Comparison of ENCODE assay signal across 29 mouse cellular contexts in the genomic region with DNA sequence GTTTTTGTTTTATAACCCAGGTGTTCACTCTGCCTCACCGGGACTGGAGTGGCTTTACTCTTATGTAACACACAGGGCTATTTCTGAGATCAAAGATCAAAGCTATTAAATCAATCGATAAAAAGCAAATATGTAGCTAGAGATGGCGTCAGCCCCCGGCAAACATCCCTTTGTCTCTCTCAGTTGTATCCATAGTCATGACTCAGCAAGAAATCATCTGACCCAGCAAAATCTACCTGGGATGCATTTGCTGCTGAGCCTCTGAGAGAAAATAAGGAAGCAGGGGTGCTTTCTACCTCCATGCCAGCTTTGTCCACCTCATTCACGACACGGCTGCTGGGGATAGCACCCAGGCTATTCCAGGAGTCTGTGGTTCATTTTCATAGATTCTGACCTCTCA. TPM values are rescaled to one million over a fixed set of nuclear protein-coding genes. Genes with fewer than 3 reads are reported as not detected.
DNase-seq lines count a peak whose midpoint lies in the region; ATAC-seq and TF ChIP-seq lines count a peak whose summit lies in the region.
"Had no signal": no experiment of that assay in that cellular context is flagged by ENCODE, and none has a peak within 500 bp of the region (broad histone marks: within the 10 kb centered on the region; RNA-seq: fewer than 3 reads in every experiment).

No protein-coding gene starts in this region.

- no peak overlapping the region for H3K9ac ChIP-seq in midbrain, embryonic 11.5 days (ENCODE audit: low read length)
- no peak overlapping the region for H3K9ac ChIP-seq in midbrain, embryonic 15.5 days
- no peak overlapping the region for H3K9ac ChIP-seq in intestine, embryonic 16.5 days (ENCODE audit: low read depth, low read length)
- H3K9ac ChIP-seq in liver, postnatal 0 days (replicated peaks) = no peak overlapping the region
- no peak overlapping the region for H3K9ac ChIP-seq in stomach, postnatal 0 days (ENCODE audit: low read length)
- H3K9ac ChIP-seq: embryonic facial prominence, embryonic 13.5 days; forebrain, embryonic 13.5 days; midbrain, embryonic 12.5 days; neural tube, embryonic 12.5 days had no signal

- no peak for TF ChIP-seq CTCF in liver, postnatal 0 days (IDR thresholded peaks at IDR 0.05; ENCODE audit: low read depth)
- no peak for TF ChIP-seq CTCF in stomach, postnatal 0 days (IDR thresholded peaks at IDR 0.05; ENCODE audit: low read depth)

- H3K27me3 ChIP-seq in midbrain, embryonic 11.5 days (ENCODE audit: control insufficient read depth, insufficient read depth, low read length) = no peaks in the 10 kb centered on the region
- no peaks in the 10 kb centered on the region for H3K27me3 ChIP-seq in midbrain, embryonic 15.5 days (replicated peaks)
- no peaks in the 10 kb centered on the region for H3K27me3 ChIP-seq in intestine, embryonic 16.5 days (replicated peaks; ENCODE audit: control insufficient read depth, insufficient read depth, low read length)
- no peaks in the 10 kb centered on the region for H3K27me3 ChIP-seq in liver, postnatal 0 days (ENCODE audit: insufficient read depth, low read length)
- H3K27me3 ChIP-seq in stomach, postnatal 0 days (ENCODE audit: control insufficient read depth, insufficient read depth, low read length) = no peaks in the 10 kb centered on the region
- H3K27me3 ChIP-seq: CH12.LX; embryonic facial prominence, embryonic 13.5 days; forebrain, embryonic 13.5 days; midbrain, embryonic 12.5 days; neural tube, embryonic 12.5 days had no signal

- 88% methylated on average over 6 of the region's 6 CpGs for WGBS in midbrain, embryonic 11.5 days
- WGBS in midbrain, embryonic 15.5 days = 84% methylated on average over 6 of the region's 6 CpGs
- 38% methylated on average over 6 of the region's 6 CpGs for WGBS in intestine, embryonic 16.5 days
- WGBS in liver, postnatal 0 days (ENCODE audit: insufficient replicate concordance) = 48% methylated on average over 6 of the region's 6 CpGs
- 28% methylated on average over 6 of the region's 6 CpGs for WGBS in stomach, postnatal 0 days

- TF ChIP-seq EP300 in liver, postnatal 0 days (IDR thresholded peaks at IDR 0.05; ENCODE audit: low read depth) = peak; percentile 34; the same call in 1 of the 2 replicates
- no peak for TF ChIP-seq EP300 in stomach, postnatal 0 days (optimal IDR thresholded peaks at IDR 0.05)

- no peaks in the 10 kb centered on the region for H3K9me3 ChIP-seq in midbrain, embryonic 11.5 days (ENCODE audit: control insufficient read depth, low read length)
- no peaks in the 10 kb centered on the region for H3K9me3 ChIP-seq in midbrain, embryonic 15.5 days
- no peaks in the 10 kb centered on the region for H3K9me3 ChIP-seq in intestine, embryonic 16.5 days (ENCODE audit: control insufficient read depth, low read length)
- H3K9me3 ChIP-seq in liver, postnatal 0 days (ENCODE audit: low read length) = no peaks in the 10 kb centered on the region
- no peaks in the 10 kb centered on the region for H3K9me3 ChIP-seq in stomach, postnatal 0 days (ENCODE audit: control insufficient read depth, low read length)
- H3K9me3 ChIP-seq: embryonic facial prominence, embryonic 13.5 days; forebrain, embryonic 13.5 days; hindbrain, embryonic 10.5 days; limb, embryonic 10.5 days; neural tube, embryonic 12.5 days had no signal

- H3K4me1 ChIP-seq in midbrain, embryonic 11.5 days (ENCODE audit: control insufficient read depth, insufficient read depth, low read length) = no peaks in the 10 kb centered on the region
- H3K4me1 ChIP-seq in midbrain, embryonic 15.5 days = no peaks in the 10 kb centered on the region
- peaks cover 8% of the 10 kb centered on the region for H3K4me1 ChIP-seq in intestine, embryonic 16.5 days (ENCODE audit: control insufficient read depth, insufficient read depth, low read length)
- H3K4me1 ChIP-seq in liver, postnatal 0 days (ENCODE audit: insufficient read depth) = peaks cover 3% of the 10 kb centered on the region; the same call in 1 of the 2 replicates
- H3K4me1 ChIP-seq in stomach, postnatal 0 days (replicated peaks; ENCODE audit: control insufficient read depth, insufficient read depth) = no peaks in the 10 kb centered on the region
- H3K4me1 ChIP-seq: forebrain, embryonic 13.5 days; hindbrain, embryonic 10.5 days; limb, embryonic 10.5 days; midbrain, embryonic 12.5 days; neural tube, embryonic 12.5 days had no signal

- no peak overlapping the region for H3K4me2 ChIP-seq in midbrain, embryonic 11.5 days
- H3K4me2 ChIP-seq in midbrain, embryonic 15.5 days = no peak overlapping the region
- H3K4me2 ChIP-seq in intestine, embryonic 16.5 days (ENCODE audit: low read depth, low read length) = peak overlapping the region; percentile 0; the same call in 1 of the 2 replicates
- peak overlapping the region; percentile 38; the same call in 1 of the 2 replicates for H3K4me2 ChIP-seq in liver, postnatal 0 days (ENCODE audit: low read depth, low read length)
- H3K4me2 ChIP-seq in stomach, postnatal 0 days (replicated peaks; ENCODE audit: low read depth) = 0 out of 2 replicates have a peak overlapping the region, but pooled peaks have one; percentile 2
- H3K4me2 ChIP-seq: embryonic facial prominence, embryonic 13.5 days; forebrain, embryonic 13.5 days; midbrain, embryonic 12.5 days; neural tube, embryonic 12.5 days had no signal

- H3K27ac ChIP-seq in midbrain, embryonic 11.5 days (ENCODE audit: low read depth, low read length) = no peak overlapping the region
- no peak overlapping the region for H3K27ac ChIP-seq in midbrain, embryonic 15.5 days
- H3K27ac ChIP-seq in intestine, embryonic 16.5 days (ENCODE audit: low read length) = no peak overlapping the region
- no peak overlapping the region for H3K27ac ChIP-seq in liver, postnatal 0 days (ENCODE audit: low read depth)
- no peak overlapping the region for H3K27ac ChIP-seq in stomach, postnatal 0 days (replicated peaks)
- H3K27ac ChIP-seq: embryonic facial prominence, embryonic 13.5 days; forebrain, embryonic 13.5 days; gastrocnemius, adult 2 months; hindbrain, embryonic 10.5 days; left cerebral cortex, adult 2 months; limb, embryonic 10.5 days; midbrain, embryonic 12.5 days; neural tube, embryonic 12.5 days had no signal

- no peak overlapping the region for H3K4me3 ChIP-seq in midbrain, embryonic 11.5 days (ENCODE audit: low read depth, low read length)
- no peak overlapping the region for H3K4me3 ChIP-seq in midbrain, embryonic 15.5 days
- no peak overlapping the region for H3K4me3 ChIP-seq in intestine, embryonic 16.5 days (ENCODE audit: low read length)
- H3K4me3 ChIP-seq in liver, postnatal 0 days (ENCODE audit: low read depth, low read length) = no peak overlapping the region
- no peak overlapping the region for H3K4me3 ChIP-seq in stomach, postnatal 0 days (ENCODE audit: low read depth, low read length)
- H3K4me3 ChIP-seq: embryonic facial prominence, embryonic 13.5 days; erythroblast, embryonic 14.5 days; forebrain, embryonic 13.5 days; gastrocnemius, adult 2 months; hindbrain, embryonic 10.5 days; left cerebral cortex, adult 2 months; limb, embryonic 10.5 days; midbrain, embryonic 12.5 days; neural tube, embryonic 12.5 days had no signal

- ATAC-seq in midbrain, embryonic 11.5 days (ENCODE audit: low FRiP score) = no peak
- ATAC-seq in midbrain, embryonic 15.5 days (replicated peaks) = no peak
- ATAC-seq in intestine, embryonic 16.5 days = peak; percentile 80
- ATAC-seq in liver, postnatal 0 days = peak; percentile 86
- peak; percentile 32; the same call in 1 of the 2 replicates for ATAC-seq in stomach, postnatal 0 days (ENCODE audit: low FRiP score, low TSS enrichment)
- ATAC-seq: activated CD4-positive, CD25-positive, alpha-beta regulatory T cell, adult 4 months; forebrain, embryonic 13.5 days; hindbrain, embryonic 16.5 days had no signal

- DNase-seq in midbrain, embryonic 11.5 days (ENCODE audit: low spot score, missing footprints) = peak; percentile 76
- no peak for DNase-seq in liver, postnatal 0 days
- no peak for DNase-seq in stomach, postnatal 0 days (ENCODE audit: low spot score)
- no peak for DNase-seq in cerebellum, postnatal 4 days (ENCODE audit: low spot score in 2 of 2)
- no peak for DNase-seq in thymus, postnatal 25 days
- DNase-seq: adrenal gland, postnatal 10 days; B cell, adult 2 months; cerebellum, adult 18-20 months; cerebellum, postnatal 14 days; embryo, embryonic 11 days; gastrocnemius, adult 2 months; kidney, adult 18-20 months; layer of hippocampus, adult 9-11 months; lung, adult 18-20 months; lung, postnatal 10 days; thymus, postnatal 36 days had no signal

- no peaks in the 10 kb centered on the region for H3K36me3 ChIP-seq in midbrain, embryonic 11.5 days (ENCODE audit: control insufficient read depth, insufficient read depth, low read length)
- no peaks in the 10 kb centered on the region for H3K36me3 ChIP-seq in midbrain, embryonic 15.5 days (replicated peaks)
- H3K36me3 ChIP-seq in intestine, embryonic 16.5 days (ENCODE audit: control insufficient read depth, insufficient read depth, low read length) = no peaks in the 10 kb centered on the region
- no peaks in the 10 kb centered on the region for H3K36me3 ChIP-seq in liver, postnatal 0 days (replicated peaks; ENCODE audit: insufficient read depth, low read length)
- H3K36me3 ChIP-seq in stomach, postnatal 0 days (ENCODE audit: control insufficient read depth, insufficient read depth, low read length) = no peaks in the 10 kb centered on the region
- H3K36me3 ChIP-seq: embryonic facial prominence, embryonic 13.5 days; hindbrain, embryonic 10.5 days; limb, embryonic 10.5 days; midbrain, embryonic 12.5 days; neural tube, embryonic 12.5 days had no signal

RNA-seq across cellular contexts. Expression of gene Mbnl2, which starts 18.0 kb away (rescaled TPM):
- 36.4 and 40.8 TPM in 2 replicates for polyA plus RNA-seq in midbrain, embryonic 11.5 days (2014; fragmentation: Nextera tagmentation; extraction: Ambion mirVana)
- polyA plus RNA-seq in midbrain, embryonic 15.5 days (2015; fragmentation: Nextera tagmentation; extraction: Ambion mirVana) = 20.0 and 21.2 TPM in 2 replicates
- 114 and 127 TPM in 2 replicates for polyA plus RNA-seq in intestine, embryonic 16.5 days (2015; fragmentation: Nextera tagmentation; extraction: Ambion mirVana)
- polyA plus RNA-seq in liver, postnatal 0 days (2015; fragmentation: Nextera tagmentation; extraction: Ambion mirVana) = 16.0 and 16.9 TPM in 2 replicates
- polyA plus RNA-seq in stomach, postnatal 0 days (2015; fragmentation: Nextera tagmentation; extraction: Ambion mirVana) = 101 and 104 TPM in 2 replicates

Comparison
In these comparisons a context has a peak if more than half of its experiments do, and no peak if none do; other contexts are left out.
1. ATAC-seq: peak in intestine, embryonic 16.5 days (single experiment), liver, postnatal 0 days (single experiment) and stomach, postnatal 0 days (single experiment); none in midbrain, embryonic 11.5 days (single experiment) and midbrain, embryonic 15.5 days (single experiment).
2. H3K4me2 ChIP-seq: peak in intestine, embryonic 16.5 days (single experiment), liver, postnatal 0 days (single experiment) and stomach, postnatal 0 days (single experiment); none in midbrain, embryonic 11.5 days (single experiment) and midbrain, embryonic 15.5 days (single experiment).